Mouse (Mus musculus): ENCODE measurements around the gene Celsr3.

Celsr3 gene

GRCm38 (mm10) chr9:108858792-108859527 lies 32.8 kb downstream of the Celsr3 start:
- no peak for DNase-seq

Measured in cerebellum, adult 11-12 months (tissue).